Mouse (Mus musculus) forebrain, embryonic 10.5 days (tissue): ENCODE measurements around the gene Dync1li2. TPM values are rescaled to one million over a fixed set of nuclear protein-coding genes. Genes with fewer than 3 reads are reported as not detected.

ENCODE experiments used
- DNase-seq: peaks from one replicate; pipeline ENCODE4 v3.0.0-alpha.2; 2017; ENCODE audit warnings: low spot score; ENCODE audit errors: extremely low spot score
- H3K27ac ChIP-seq: fragments of 300-500 bp; sonication (generic); 2 replicates; pipeline ENCODE4 v1.5.1; 2016; ENCODE audit warnings: mild to moderate bottlenecking
- H3K27me3 ChIP-seq: fragments of 300-500 bp; sonication (generic); 2 replicates; pipeline ENCODE4 v1.6.1; 2016; ENCODE audit warnings: mild to moderate bottlenecking; ENCODE audit not compliant: poor library complexity, severe bottlenecking
- H3K36me3 ChIP-seq: fragments of 300-500 bp; sonication (generic); replicated peaks from 2 replicates; pipeline ENCODE4 v1.6.1; 2016; ENCODE audit warnings: mild to moderate bottlenecking, moderate library complexity
- H3K4me1 ChIP-seq: fragments of 300-500 bp; sonication (generic); 2 replicates; pipeline ENCODE4 v1.6.1; 2016
- H3K4me3 ChIP-seq: fragments of 300-500 bp; sonication (generic); 2 replicates; pipeline ENCODE4 v1.5.1; 2016; ENCODE audit warnings: mild to moderate bottlenecking, moderate library complexity
- H3K9me3 ChIP-seq: fragments of 300-500 bp; sonication (generic); 2 replicates; pipeline ENCODE4 v1.6.1; 2016; ENCODE audit warnings: mild to moderate bottlenecking, moderate library complexity
- WGBS: fragments of 180-500 bp; shearing (Covaris S2); methylation state at CpG from one replicate; pipeline ENCODE4 v1.1.7; 2016; 5-methylcytosine and 5-hydroxymethylcytosine counted together
- polyA plus RNA-seq: library from polyadenylated mRNA; unstranded; fragments of >200 nt; fragmentation: Nextera tagmentation; extraction: Ambion mirVana; gene quantifications from 2 replicates; pipeline ENCODE4 v1.2.1, GENCODE M21; 2016

Dync1li2 gene
- polyA plus RNA-seq, 1 experiment from 2014 or later = 81.9 TPM

GRCm38 (mm10) chr8:104371121-104371520 lies 71.7 kb downstream of the Dync1li2 start:
- WGBS = 88% methylated on average over 6 of the region's 6 CpGs
- peaks cover 2% of the 10 kb centered on the region; the same call in 1 of the 2 replicates for H3K36me3 ChIP-seq
- no peaks in the 10 kb centered on the region for H3K27me3 ChIP-seq
- no peak for DNase-seq
- H3K9me3 ChIP-seq = no peaks in the 10 kb centered on the region
- H3K4me3 ChIP-seq = no peak overlapping the region
- peaks cover 43% of the 10 kb centered on the region for H3K4me1 ChIP-seq
- H3K27ac ChIP-seq = no peak overlapping the region

- Histone ChIP-seq H3K27ac (no peak overlapping the region), H3K4me3 (no peak overlapping the region), H3K9me3 (no peaks in the 10 kb centered on the region), H3K27me3 (no peaks in the 10 kb centered on the region), H3K36me3 (peaks cover 2% of the 10 kb centered on the region; the same call in 1 of the 2 replicates), H3K4me1 (peaks cover 38% of the 10 kb centered on the region)
- 93% methylated on average over 6 of the region's 6 CpGs for WGBS
- no peak for DNase-seq
Observed at GRCm38 (mm10) chr8:104370071-104370470, 72.8 kb downstream of the Dync1li2 start.

GRCm38 (mm10) chr8:104369591-104369990 lies 73.3 kb downstream of the Dync1li2 start:
- 86% methylated on average over 12 of the region's 12 CpGs for WGBS
- peaks cover 2% of the 10 kb centered on the region; the same call in 1 of the 2 replicates for H3K36me3 ChIP-seq
- H3K4me1 ChIP-seq = peaks cover 33% of the 10 kb centered on the region
- no peaks in the 10 kb centered on the region for H3K27me3 ChIP-seq
- no peaks in the 10 kb centered on the region for H3K9me3 ChIP-seq
- DNase-seq = no peak
- H3K4me3 ChIP-seq = no peak overlapping the region
- no peak overlapping the region for H3K27ac ChIP-seq

Other genes with a start within 250 kb of the Dync1li2 start
- 25.7 and 25.8 TPM in 2 replicates for gene Tk2, start 194.5 kb downstream of the Dync1li2 start, polyA plus RNA-seq
- 39.4 and 41.7 TPM in 2 replicates for gene Cklf, start 192.2 kb downstream of the Dync1li2 start, polyA plus RNA-seq
- gene Cmtm2a, start 149.9 kb downstream of the Dync1li2 start, polyA plus RNA-seq = not detected in 2 replicates
- gene Gm45711, start 133.0 kb downstream of the Dync1li2 start, polyA plus RNA-seq = not detected in 2 replicates
- gene Cmtm1, start 132.9 kb downstream of the Dync1li2 start, polyA plus RNA-seq = not detected in 2 replicates
- gene Gm11020, start 121.5 kb downstream of the Dync1li2 start, polyA plus RNA-seq = not detected in 2 replicates
- not detected in 2 replicates for gene Cmtm2b, start 120.8 kb downstream of the Dync1li2 start, polyA plus RNA-seq
- 68.5 and 70.9 TPM in 2 replicates for gene Cmtm3, start 103.6 kb downstream of the Dync1li2 start, polyA plus RNA-seq
- 2.2 and 2.5 TPM in 2 replicates for gene Cmtm4, start 47.2 kb downstream of the Dync1li2 start, polyA plus RNA-seq
- gene Terb1, start 66.9 kb upstream of the Dync1li2 start, polyA plus RNA-seq = 0.10 TPM in 2 replicates
- gene Nae1, start 91.6 kb upstream of the Dync1li2 start, polyA plus RNA-seq = 133 and 146 TPM in 2 replicates
- 1.1 and 1.3 TPM in 2 replicates for gene Car7, start 91.6 kb upstream of the Dync1li2 start, polyA plus RNA-seq
- gene Pdp2, start 148.4 kb upstream of the Dync1li2 start, polyA plus RNA-seq = 14.2 and 14.6 TPM in 2 replicates
- gene Cdh16, start 181.3 kb upstream of the Dync1li2 start, polyA plus RNA-seq = not detected in 2 replicates
- 1.1 and 1.5 TPM in 2 replicates for gene Rrad, start 188.3 kb upstream of the Dync1li2 start, polyA plus RNA-seq
- gene Ciao2b, start 198.9 kb upstream of the Dync1li2 start, polyA plus RNA-seq = 97.5 and 102 TPM in 2 replicates